Mouse (Mus musculus): ENCODE results near the gene Smyd1. TPM values are rescaled to one million over a fixed set of nuclear protein-coding genes. Genes with fewer than 3 reads are reported as not detected.
A peak's percentile ranks its signal among the peaks of the same experiment; 100 is the strongest.

Gene Smyd1
- polyA plus RNA-seq, 1 experiment from 2014 or later = 0.15 TPM

- no peak for DNase-seq (ENCODE audit: extremely low spot score, low spot score)
- no peak overlapping the region for H3K27ac ChIP-seq
- H3K36me3 ChIP-seq (replicated peaks) = no peaks in the 10 kb centered on the region
- no peaks in the 10 kb centered on the region for H3K9me3 ChIP-seq
- H3K4me1 ChIP-seq = no peaks in the 10 kb centered on the region
- WGBS = 75% methylated on average over 1 of the region's 1 CpGs
- no peak overlapping the region for H3K4me3 ChIP-seq
- no peaks in the 10 kb centered on the region for H3K27me3 ChIP-seq (ENCODE audit: poor library complexity, severe bottlenecking)
Measured at GRCm38 (mm10) chr6:71248420-71248819, 73.6 kb downstream of the Smyd1 start.

- no peaks in the 10 kb centered on the region for H3K4me1 ChIP-seq
- no peak overlapping the region for H3K27ac ChIP-seq
- H3K4me3 ChIP-seq = no peak overlapping the region
- H3K9me3 ChIP-seq = no peaks in the 10 kb centered on the region
- no peak for DNase-seq (ENCODE audit: extremely low spot score, low spot score)
- H3K27me3 ChIP-seq (ENCODE audit: poor library complexity, severe bottlenecking) = no peaks in the 10 kb centered on the region
- no peaks in the 10 kb centered on the region for H3K36me3 ChIP-seq (replicated peaks)
- WGBS = 91% methylated on average over 3 of the region's 3 CpGs
Measured at GRCm38 (mm10) chr6:71243258-71243657, 78.8 kb downstream of the Smyd1 start.

DNA sequence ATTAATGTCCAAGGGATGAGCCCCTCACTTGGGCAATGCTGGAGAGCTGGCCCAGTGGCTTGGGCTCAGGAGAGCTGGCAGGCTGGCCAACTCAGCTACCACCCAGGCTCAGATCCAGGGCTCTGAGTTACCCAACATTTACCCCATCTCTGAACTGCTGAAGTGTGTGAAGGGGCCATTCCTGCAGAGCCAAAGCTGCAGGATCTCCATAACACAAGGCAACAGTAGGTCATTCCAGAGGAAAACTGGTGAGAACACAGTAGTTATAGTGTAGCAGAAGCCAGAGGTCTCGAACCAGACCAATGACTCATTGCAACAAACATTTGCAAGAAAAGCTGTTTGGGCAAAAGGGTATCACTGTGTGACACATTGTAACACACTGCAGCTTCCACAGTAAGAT, 79.2 kb downstream of the Smyd1 start:
- Histone ChIP-seq H3K36me3 (replicated peaks) (no peaks in the 10 kb centered on the region), H3K4me3 (no peak overlapping the region), H3K9me3 (no peaks in the 10 kb centered on the region), H3K4me1 (no peaks in the 10 kb centered on the region), H3K27ac (no peak overlapping the region), H3K27me3 (ENCODE audit: poor library complexity, severe bottlenecking) (no peaks in the 10 kb centered on the region)
- no peak for DNase-seq (ENCODE audit: extremely low spot score, low spot score)
- WGBS = 94% methylated on average over 1 of the region's 1 CpGs

- Histone ChIP-seq H3K27ac (no peak overlapping the region), H3K9me3 (no peaks in the 10 kb centered on the region), H3K36me3 (replicated peaks) (no peaks in the 10 kb centered on the region), H3K27me3 (ENCODE audit: poor library complexity, severe bottlenecking) (no peaks in the 10 kb centered on the region), H3K4me1 (no peaks in the 10 kb centered on the region), H3K4me3 (no peak overlapping the region)
- no peak for DNase-seq (ENCODE audit: extremely low spot score, low spot score)
- 92% methylated on average over 7 of the region's 7 CpGs for WGBS
Measured at GRCm38 (mm10) chr6:71240831-71241230, 81.2 kb downstream of the Smyd1 start.

DNA sequence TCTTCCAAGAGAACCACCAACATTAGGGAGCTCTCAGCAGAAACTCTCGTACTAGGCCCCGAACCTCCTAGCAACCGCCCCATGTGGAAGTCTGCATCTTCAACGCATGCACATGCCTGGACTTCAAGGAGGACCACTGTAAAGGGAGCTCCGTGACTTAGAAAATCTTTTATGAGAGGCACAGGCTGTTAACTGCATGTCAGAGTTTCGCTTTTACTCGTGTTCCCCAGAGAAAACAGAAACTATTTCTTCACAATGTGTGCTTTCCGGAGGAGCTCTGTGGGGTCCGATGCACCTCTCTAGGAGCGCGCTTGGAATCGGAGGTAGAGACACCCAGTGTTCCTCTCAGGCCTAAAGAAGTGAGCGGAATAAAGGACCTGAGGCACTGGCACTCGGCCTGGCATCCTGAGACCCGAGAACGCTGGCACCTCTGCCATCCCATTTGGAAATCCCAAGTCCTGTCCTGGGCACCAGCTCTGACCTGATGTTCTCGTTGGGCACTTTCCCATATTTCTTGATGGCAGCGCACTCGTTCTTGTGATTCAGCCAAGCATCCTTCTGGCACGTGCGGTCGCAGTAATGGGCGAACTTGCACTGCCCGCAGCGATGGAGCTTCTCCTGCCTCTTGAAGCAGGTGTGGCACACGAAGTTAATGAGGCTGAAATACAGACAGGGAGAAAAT, 82.8 kb downstream of the Smyd1 start:
- Histone ChIP-seq H3K4me3 (no peak overlapping the region), H3K36me3 (replicated peaks) (no peaks in the 10 kb centered on the region), H3K4me1 (no peaks in the 10 kb centered on the region), H3K27ac (no peak overlapping the region), H3K9me3 (no peaks in the 10 kb centered on the region), H3K27me3 (ENCODE audit: poor library complexity, severe bottlenecking) (no peaks in the 10 kb centered on the region)
- no peak for DNase-seq (ENCODE audit: extremely low spot score, low spot score)
- WGBS = 94% methylated on average over 26 of the region's 26 CpGs

DNA sequence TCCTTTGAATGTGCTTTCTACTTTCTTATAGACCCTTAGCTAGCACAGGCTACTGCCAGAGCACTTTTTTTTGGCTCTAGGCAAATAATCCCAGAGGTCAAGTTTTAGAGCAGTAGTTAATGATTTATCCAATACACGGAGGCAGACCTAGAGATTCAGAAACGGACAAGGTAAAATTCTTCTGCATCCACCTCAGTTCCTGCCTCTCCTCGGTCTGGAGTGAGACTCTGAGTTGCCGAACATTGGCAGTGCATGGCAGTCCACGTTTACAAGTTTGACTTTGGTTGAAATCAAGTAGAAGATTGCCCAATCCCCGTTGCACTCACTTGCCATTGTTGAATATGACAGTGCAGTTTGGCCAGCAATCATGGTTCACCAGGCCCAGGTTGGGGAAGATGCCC, 85.0 kb downstream of the Smyd1 start:
- WGBS = 89% methylated on average over 6 of the region's 6 CpGs
- no peak for DNase-seq (ENCODE audit: extremely low spot score, low spot score)
- H3K4me3 ChIP-seq = no peak overlapping the region
- H3K4me1 ChIP-seq = no peaks in the 10 kb centered on the region
- H3K27me3 ChIP-seq (ENCODE audit: poor library complexity, severe bottlenecking) = no peaks in the 10 kb centered on the region
- H3K27ac ChIP-seq = no peak overlapping the region
- H3K9me3 ChIP-seq = no peaks in the 10 kb centered on the region
- H3K36me3 ChIP-seq (replicated peaks) = no peaks in the 10 kb centered on the region

DNA sequence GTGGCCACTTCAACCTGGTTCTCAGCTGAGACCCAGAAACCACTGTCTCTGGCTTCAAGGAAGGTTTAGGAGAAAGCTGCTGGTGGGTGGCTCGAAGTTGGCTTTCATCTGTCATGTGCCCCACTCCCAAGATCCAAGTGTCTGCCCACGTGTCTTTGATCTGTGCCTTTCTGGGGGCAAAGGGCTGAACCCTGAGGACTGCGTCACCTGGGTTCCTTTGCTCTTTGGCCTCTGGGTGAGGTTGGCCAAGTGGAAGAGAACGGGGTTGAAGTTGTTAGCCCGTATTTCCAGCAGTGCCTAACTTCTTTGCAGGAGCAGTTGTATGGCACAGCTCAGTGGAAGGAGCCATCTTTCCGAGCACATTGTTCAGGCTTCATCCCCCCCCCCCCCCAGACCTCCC, 85.5 kb downstream of the Smyd1 start:
- no peaks in the 10 kb centered on the region for H3K4me1 ChIP-seq
- no peak overlapping the region for H3K27ac ChIP-seq
- H3K36me3 ChIP-seq (replicated peaks) = no peaks in the 10 kb centered on the region
- H3K27me3 ChIP-seq (ENCODE audit: poor library complexity, severe bottlenecking) = no peaks in the 10 kb centered on the region
- no peak overlapping the region for H3K4me3 ChIP-seq
- no peak for DNase-seq (ENCODE audit: extremely low spot score, low spot score)
- H3K9me3 ChIP-seq = no peaks in the 10 kb centered on the region
- WGBS = 84% methylated on average over 6 of the region's 6 CpGs

- Histone ChIP-seq H3K27ac (no peak overlapping the region), H3K4me1 (no peaks in the 10 kb centered on the region), H3K9me3 (no peaks in the 10 kb centered on the region), H3K36me3 (replicated peaks) (no peaks in the 10 kb centered on the region), H3K27me3 (ENCODE audit: poor library complexity, severe bottlenecking) (no peaks in the 10 kb centered on the region), H3K4me3 (no peak overlapping the region)
- 75% methylated on average over 3 of the region's 3 CpGs for WGBS
- no peak for DNase-seq (ENCODE audit: extremely low spot score, low spot score)
Measured at GRCm38 (mm10) chr6:71235944-71236343, 86.1 kb downstream of the Smyd1 start.

DNA sequence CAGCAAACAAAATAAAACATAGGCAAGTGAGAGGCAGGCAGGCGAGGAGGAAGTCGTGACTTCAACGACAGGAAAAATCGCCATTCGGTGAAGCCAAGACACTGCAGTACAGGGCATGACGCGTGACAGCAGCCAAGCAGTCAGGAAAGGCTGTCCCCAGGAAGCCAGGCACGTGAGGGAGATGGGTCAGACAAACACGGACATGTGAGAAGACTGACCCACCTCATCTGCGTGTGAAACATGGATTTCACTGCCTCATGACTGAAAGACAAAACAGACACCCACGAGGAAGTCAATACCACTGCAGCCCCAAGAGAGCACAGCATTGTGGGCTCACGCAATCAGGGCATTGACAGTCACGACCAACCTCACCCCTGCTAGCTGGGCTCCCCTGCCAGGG, 86.9 kb downstream of the Smyd1 start:
- H3K36me3 ChIP-seq (replicated peaks) = no peaks in the 10 kb centered on the region
- H3K4me1 ChIP-seq = no peaks in the 10 kb centered on the region
- 88% methylated on average over 13 of the region's 13 CpGs for WGBS
- no peaks in the 10 kb centered on the region for H3K27me3 ChIP-seq (ENCODE audit: poor library complexity, severe bottlenecking)
- DNase-seq (ENCODE audit: extremely low spot score, low spot score) = no peak
- no peak overlapping the region for H3K27ac ChIP-seq
- no peaks in the 10 kb centered on the region for H3K9me3 ChIP-seq
- no peak overlapping the region for H3K4me3 ChIP-seq

- WGBS = 6% methylated on average over 7 of the region's 7 CpGs
- H3K27ac ChIP-seq = peak overlapping the region; percentile 77
- DNase-seq (ENCODE audit: extremely low spot score, low spot score) = peak; percentile 31
- no peak overlapping the region for H3K4me3 ChIP-seq
- no peaks in the 10 kb centered on the region for H3K36me3 ChIP-seq (replicated peaks)
- no peaks in the 10 kb centered on the region for H3K27me3 ChIP-seq (ENCODE audit: poor library complexity, severe bottlenecking)
- H3K4me1 ChIP-seq = peaks cover 26% of the 10 kb centered on the region
- H3K9me3 ChIP-seq = no peaks in the 10 kb centered on the region
Measured at GRCm38 (mm10) chr6:71227157-71227770, 94.8 kb downstream of the Smyd1 start.

GRCm38 (mm10) chr6:71226544-71226943, 95.5 kb downstream of the Smyd1 start:
- peak overlapping the region; percentile 66 for H3K27ac ChIP-seq
- H3K27me3 ChIP-seq (ENCODE audit: poor library complexity, severe bottlenecking) = no peaks in the 10 kb centered on the region
- H3K4me3 ChIP-seq = no peak overlapping the region
- no peak for DNase-seq (ENCODE audit: extremely low spot score, low spot score)
- peaks cover 26% of the 10 kb centered on the region for H3K4me1 ChIP-seq
- no peaks in the 10 kb centered on the region for H3K9me3 ChIP-seq
- H3K36me3 ChIP-seq (replicated peaks) = no peaks in the 10 kb centered on the region
- 26% methylated on average over 6 of the region's 6 CpGs for WGBS

- H3K27ac ChIP-seq = no peak overlapping the region
- H3K27me3 ChIP-seq (ENCODE audit: poor library complexity, severe bottlenecking) = no peaks in the 10 kb centered on the region
- no peak for DNase-seq (ENCODE audit: extremely low spot score, low spot score)
- H3K9me3 ChIP-seq = no peaks in the 10 kb centered on the region
- H3K4me3 ChIP-seq = no peak overlapping the region
- WGBS = 97% methylated on average over 3 of the region's 3 CpGs
- H3K36me3 ChIP-seq (replicated peaks) = no peaks in the 10 kb centered on the region
- H3K4me1 ChIP-seq = peaks cover 26% of the 10 kb centered on the region
Measured at GRCm38 (mm10) chr6:71224184-71224943, 97.7 kb downstream of the Smyd1 start.

GRCm38 (mm10) chr6:71221501-71221900, 100.5 kb downstream of the Smyd1 start:
- DNase-seq (ENCODE audit: extremely low spot score, low spot score) = no peak
- Histone ChIP-seq H3K9me3 (no peaks in the 10 kb centered on the region), H3K4me3 (no peak overlapping the region), H3K4me1 (peaks cover 11% of the 10 kb centered on the region), H3K27ac (no peak overlapping the region), H3K27me3 (ENCODE audit: poor library complexity, severe bottlenecking) (no peaks in the 10 kb centered on the region), H3K36me3 (replicated peaks) (no peaks in the 10 kb centered on the region)
- WGBS = 85% methylated on average over 4 of the region's 4 CpGs
